Mouse (Mus musculus): ENCODE measurements around the gene Iqgap2.

DNA sequence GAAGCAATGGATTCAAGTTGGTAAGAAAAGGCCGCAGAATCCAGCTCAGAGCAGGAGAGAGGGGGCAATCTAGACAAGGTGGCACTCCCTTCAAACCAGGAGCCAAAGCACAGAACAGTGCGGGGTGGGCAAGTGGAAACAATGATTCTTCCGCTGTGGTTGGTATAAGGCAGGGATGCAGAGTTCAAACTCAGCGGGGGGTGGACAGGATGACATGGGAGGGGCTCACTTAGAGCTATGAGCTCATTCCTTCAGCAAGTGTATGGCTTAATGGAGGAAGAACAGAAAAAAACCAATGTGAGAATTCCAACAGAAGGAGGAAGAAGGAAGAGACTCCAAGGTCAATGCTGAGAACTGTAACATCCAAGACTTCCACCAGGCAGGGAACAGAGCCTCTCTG is 161.2 kb downstream of the Iqgap2 start:
- TF ChIP-seq POLR2A (IDR thresholded peaks at IDR 0.05; ENCODE audit: extremely low read depth, insufficient read depth, low read length) (no peak), CTCF (IDR thresholded peaks at IDR 0.05; ENCODE audit: extremely low read depth, insufficient read depth, low read length) (no peak)

Measured in cortical plate, adult 2 months (tissue).